Mouse (Mus musculus) cerebellum, adult 9-10 months (tissue): ENCODE results near the gene Zmynd8.

Experiments
- DNase-seq: peaks from one replicate; pipeline ENCODE4 v3.0.0; 2022

Gene Zmynd8

DNA sequence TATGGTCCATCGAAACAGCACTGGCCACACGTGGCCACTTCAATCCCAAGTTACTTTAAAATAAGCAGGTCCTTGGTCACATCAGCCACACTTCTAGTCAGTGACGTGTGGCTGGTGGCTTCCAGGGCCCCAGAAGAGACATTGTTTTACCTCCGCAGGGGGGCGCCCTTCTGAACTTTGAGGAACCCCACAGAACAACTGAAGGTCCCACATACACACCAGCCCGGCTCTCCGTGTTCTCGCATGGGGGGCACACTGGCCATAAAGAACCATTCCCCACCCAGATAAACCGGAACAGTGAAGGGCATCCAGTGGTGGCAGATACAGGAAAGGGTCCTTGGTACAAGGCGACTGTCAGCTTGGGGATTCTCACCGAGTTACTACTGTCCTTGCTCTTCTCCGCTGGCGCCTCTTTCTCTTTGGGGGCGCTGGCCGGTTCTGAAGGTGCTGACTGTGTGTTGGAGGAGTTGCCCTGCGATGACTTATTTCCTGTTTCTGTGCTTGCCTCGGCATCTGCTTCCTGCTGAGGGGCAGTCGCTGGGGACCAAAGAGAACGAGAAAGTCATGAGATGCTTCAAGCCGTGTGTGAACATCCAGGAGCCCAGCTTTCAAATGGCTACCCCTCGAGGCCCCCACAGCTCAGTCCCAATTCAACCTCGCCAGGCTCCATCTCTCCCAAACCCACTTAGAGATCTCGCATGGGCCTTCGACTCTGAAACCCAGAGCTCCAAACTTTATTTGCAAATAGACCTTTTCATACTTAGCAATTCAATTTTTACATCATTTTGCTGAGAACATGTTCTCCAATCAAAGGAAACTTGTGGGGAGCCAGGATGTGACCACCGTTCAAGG lies 106.2 kb downstream of the Zmynd8 start:
- DNase-seq, result no peak

GRCm38 (mm10) chr2:165791657-165792056 lies 107.2 kb downstream of the Zmynd8 start:
- peak; percentile 61 for DNase-seq

DNA sequence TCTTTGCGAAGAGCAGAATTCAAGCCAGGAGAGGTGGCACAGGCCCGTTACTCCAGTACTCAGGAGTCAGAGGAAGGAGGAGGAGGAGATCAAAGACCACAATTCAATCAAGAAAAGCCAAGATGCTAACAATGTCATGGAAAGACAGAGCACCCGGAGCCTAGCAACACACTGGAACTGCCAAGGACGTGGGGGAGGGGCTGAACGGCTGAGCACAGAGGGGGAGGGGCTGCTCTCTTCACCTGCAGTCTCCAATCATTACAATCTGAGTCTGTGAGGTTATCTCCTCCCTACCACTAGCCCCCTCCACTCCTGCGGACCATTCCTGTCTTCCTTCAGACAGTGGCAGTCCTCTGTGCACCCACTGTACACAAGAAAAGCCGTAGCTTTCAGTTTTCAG lies 107.8 kb downstream of the Zmynd8 start:
- DNase-seq, result no peak

GRCm38 (mm10) chr2:165789667-165790066 lies 109.1 kb downstream of the Zmynd8 start:
- DNase-seq, result no peak

DNA sequence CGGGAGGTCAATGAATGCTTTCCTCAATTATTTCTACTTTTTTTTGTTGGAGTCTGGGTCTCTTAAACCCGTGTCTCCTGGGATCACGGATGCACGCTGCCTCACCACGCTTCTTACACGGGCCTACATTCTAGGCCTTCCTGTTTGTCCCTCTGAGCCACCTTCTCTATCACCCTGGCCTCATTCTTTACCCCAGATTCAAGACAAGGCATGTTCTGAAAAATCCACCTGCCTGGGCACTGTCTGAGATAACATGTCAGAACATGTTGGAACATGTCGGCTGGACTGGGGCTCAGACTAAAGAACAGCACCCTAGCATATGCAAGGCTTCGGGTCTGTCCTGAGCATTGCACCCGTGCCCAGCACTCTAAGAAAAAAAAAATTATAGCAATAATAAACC lies 110.0 kb downstream of the Zmynd8 start:
- DNase-seq, result no peak

DNA sequence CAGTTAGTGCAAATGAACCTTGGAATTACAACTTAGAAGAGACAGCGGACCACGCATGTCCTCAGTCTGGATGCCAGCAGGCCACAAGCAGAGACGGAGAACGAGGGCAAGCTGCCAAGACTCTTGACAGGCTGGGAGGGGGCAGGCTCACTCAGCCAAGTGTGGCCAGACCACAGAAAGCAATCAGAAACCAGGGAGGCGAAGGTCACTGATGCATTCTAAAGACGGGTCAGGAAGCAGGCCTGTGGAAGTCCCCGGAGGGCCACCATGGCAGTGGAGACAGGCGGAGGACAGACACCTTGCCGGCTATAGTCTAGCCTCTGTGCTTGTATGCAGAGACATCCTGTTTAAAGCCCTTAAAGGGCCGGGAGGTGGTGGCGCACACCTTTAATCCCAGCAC lies 110.8 kb downstream of the Zmynd8 start:
- peak; percentile 95 for DNase-seq

GRCm38 (mm10) chr2:165786467-165786866 lies 112.3 kb downstream of the Zmynd8 start:
- no peak for DNase-seq

DNA sequence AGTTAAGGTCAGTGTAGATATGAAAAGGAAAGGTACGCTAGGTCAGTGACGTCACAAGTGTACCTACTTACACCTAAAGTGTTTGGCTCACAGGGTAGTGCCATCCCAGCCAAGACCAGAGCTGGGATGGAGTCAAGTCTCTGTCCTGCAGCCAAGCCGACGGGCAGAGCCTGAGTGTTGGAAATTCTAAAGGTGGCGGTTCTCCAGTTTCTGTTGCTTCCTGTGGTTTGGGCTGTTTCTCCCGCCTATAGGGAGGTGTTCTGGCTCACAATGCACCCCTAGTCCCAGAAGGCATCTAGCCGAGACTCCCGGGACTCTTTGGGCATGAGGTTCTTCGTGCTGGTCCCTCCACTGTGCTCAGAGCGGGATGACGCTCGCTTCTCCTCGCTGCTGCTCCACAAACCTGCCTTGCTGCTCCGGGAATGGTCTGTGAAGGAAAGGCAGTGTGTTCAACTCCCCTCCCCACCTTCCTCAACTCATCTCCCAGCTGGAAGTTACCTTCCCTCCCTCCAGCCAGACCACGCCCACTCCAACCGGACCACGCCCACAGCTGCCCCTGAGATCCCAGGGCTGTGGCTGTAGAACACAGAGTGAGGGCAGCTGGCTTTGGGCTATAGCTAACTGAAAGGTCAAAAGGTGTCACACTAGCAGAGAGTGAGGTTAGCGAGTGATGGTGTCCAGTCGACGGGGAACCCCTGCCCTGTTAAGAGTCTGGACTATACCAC lies 113.3 kb downstream of the Zmynd8 start:
- DNase-seq, result peak; percentile 66

DNA sequence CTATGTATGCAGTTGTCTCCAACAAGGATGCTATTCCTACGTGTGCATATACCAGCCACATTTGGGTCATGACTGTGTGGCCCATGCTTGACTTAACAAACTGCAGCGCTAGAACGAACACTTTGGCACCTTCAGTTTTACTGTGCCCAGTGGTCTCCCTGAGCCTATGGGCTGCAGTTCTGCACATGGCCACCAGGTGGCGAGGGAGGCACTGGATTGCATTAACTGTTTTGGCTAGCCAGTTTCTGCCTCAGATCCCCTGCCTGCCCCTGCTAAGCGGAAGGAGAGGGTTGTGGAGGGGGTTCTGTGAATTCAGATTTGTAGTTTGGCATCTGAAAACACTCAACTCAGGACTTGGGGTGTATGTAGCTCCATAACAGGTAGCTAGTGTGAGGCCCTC lies 116.5 kb downstream of the Zmynd8 start:
- peak; percentile 81 for DNase-seq

DNA sequence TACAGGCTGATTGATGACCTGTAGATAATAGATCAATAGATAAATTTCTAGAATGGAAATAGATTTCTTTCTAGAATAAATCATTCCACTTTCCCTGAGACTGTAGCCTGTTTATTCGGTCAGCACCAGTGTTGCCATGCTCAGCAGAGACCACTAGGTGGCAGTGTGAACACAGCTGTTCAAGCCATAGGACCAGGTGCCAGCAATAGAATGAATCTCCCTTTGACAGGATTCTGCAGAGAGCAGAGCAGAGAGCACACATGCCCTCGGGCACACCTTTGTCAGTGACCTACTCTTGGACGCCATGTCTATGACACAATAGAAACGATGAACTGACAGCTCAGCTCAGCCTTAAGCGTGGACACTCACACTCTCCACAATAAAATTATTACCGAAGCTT lies 119.9 kb downstream of the Zmynd8 start:
- peak; percentile 91 for DNase-seq

DNA sequence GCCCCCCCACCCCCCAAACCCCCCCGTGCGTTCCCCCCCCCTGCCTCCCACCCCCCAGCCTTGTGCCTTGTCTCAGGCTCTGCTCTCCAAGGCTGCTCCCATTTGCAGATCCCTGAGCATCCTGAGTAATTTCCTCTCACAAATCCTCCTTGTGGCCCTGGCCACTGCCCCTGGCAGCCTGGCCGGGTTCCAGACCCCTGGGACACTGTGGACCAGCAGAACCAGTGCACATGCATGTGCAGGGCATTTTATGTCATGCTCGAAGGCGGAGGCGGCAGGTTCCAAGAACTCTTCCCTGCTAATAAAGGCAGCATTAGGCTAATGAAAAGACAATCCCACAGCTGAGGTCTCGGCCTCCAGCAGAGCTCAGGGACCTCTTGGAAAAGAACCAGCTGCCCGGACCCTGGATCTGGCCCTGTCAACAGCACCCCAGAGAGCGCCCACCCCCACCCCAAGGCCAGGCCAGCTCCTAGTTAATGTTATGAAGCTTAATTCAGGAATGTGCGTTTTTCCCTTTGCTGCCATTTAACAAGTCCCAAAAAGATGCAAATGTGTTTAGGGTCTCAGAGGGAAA lies 129.4 kb downstream of the Zmynd8 start:
- DNase-seq, result no peak

- no peak for DNase-seq
Measured at GRCm38 (mm10) chr2:165768805-165769358, 129.9 kb downstream of the Zmynd8 start.

DNA sequence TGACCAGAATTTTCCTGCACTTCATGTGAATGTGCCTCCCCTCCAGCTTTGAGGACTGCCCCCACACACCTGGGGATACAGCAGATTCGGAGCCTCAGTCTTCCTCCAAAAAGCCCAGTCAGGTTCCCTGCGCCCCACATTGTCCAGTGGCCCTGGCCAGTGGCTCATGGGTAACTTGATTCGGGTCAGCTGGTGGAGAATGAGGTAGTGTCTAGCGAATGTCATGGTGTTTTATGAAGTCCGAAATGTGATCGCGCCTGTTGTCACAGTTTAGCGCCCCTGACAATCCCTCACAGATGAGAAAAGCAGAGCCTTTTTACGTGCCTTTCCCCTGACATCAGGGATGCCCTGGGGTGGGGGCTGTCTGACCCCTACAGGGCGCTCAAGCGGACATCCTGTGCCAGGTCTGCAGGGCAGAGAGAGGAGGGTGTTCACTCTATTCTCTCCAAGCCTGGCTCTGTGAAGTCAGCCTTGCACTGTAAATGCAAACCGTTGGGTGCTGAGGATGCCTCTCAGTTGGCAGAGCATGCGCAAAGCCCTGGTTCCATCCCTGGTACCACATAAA lies 139.3 kb downstream of the Zmynd8 start:
- no peak for DNase-seq

DNA sequence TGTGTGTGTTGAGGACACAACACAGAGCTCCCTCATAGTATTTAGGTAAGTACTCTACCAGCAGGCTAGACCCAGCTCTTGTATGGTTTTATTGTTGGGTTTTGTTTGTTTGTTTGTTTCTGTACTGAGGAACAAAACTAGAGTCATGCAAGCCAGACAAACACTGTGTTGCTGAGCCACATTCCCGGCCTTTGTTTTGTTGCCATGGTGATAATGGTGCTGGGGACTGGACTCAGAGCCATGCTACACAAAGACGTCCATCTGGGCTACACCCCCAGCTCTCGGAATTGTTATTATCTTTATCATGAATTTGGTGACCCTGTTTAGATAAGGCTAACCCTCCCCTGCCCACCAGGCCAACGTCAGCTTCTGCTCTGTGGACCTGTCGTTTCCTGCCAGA lies 140.3 kb downstream of the Zmynd8 start:
- DNase-seq, result no peak

DNA sequence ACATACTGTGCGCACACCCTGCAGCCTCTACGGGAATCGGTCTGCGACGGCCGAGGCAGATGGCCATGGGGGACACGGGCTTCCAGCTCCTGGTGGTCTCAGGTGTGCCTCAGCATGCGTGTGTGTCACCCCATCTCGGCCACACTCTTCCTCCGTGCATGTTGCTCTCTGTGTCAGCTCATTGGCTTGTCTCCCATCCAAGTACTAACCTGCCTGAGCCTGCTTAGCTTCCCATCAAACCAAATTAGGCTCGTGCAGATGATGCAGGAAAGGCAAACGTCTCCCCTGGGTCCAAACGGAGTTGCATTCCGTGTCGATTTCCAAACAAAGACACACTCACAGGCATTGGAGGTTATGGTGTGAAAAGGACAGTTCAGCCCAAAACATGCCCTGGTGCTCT lies 141.0 kb downstream of the Zmynd8 start:
- DNase-seq, result no peak

DNA sequence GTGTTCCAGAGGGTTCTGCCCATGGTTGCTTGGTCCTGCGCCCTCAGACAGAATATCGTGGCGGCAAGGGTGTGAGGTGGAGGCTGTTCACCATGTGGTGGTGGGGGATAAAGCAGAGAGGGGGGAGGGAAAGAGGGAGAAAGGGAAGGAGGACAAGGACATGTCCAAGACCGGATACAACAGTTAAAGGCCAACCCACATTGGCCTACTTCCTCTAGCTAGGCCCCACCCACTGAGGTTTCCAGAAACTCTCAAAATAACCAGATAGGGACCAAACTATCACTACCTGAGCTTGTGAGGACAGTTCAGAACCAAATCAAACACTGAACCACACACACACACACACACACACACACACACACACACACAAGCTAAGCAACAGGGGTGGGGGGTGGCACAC lies 146.1 kb downstream of the Zmynd8 start:
- DNase-seq, result no peak

- DNase-seq, result peak; percentile 21
Measured at GRCm38 (mm10) chr2:165751068-165751467, 147.7 kb downstream of the Zmynd8 start.

GRCm38 (mm10) chr2:165748426-165748825 lies 150.4 kb downstream of the Zmynd8 start:
- no peak for DNase-seq

- DNase-seq, result no peak
Measured at GRCm38 (mm10) chr2:165747975-165748374, 150.8 kb downstream of the Zmynd8 start.

- DNase-seq, result no peak
Measured at GRCm38 (mm10) chr2:165745306-165746098, 153.3 kb downstream of the Zmynd8 start.

DNA sequence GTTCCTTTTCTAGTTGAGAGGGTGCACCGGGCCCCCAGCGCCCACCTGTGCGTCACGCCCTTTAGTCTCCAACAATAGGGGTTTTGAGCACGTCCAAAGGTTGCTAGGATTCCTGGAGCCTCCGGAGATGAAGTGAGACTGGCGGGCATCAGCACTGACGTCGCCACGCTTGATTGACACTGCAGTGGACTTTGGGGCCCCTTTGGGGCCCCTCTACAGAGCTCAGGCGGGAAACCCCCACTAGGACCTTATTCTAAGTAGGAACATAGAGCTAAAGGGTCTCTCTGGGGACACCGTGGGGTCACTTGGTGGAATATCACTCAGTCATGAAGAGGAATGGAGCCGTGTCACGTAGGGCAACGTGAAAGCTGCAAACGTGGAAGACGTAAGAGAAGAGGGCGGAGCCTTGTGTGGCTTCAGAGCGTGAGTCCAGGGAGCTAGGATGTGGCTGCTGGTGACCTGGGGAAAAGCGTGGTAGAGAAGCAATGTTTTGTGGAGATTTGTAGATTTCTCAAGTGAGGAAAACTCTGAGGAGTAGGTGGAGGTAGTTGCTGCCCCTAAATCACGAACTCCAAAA lies 156.5 kb downstream of the Zmynd8 start:
- no peak for DNase-seq

DNA sequence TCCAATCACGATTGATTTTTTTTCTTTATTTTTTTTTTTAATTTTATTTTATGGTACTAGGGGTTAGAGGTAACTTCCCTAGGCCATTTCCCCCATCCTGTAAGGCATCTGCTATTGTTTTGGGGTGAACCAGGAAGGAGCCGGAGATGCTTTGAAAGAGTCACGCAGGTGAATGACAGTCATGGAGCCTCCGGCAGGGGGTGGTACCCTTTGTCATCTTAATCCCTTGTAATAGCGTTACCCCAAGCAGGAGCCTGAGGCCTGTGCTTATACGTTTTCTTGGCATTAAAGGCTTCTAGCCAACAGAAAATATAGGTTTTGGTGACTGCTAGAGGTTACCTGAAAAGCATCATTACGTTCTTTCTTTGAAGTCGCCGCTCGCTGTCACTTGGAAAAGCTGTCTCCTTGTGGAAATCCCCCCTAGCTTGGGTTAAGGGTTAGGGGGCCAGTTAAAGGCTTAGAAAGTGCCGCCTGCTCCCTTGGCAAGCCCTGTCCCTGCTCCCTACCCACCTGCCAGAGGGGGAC lies 157.2 kb downstream of the Zmynd8 start:
- no peak for DNase-seq
